Mouse (Mus musculus) lung, postnatal 0 days (tissue): ENCODE data around the gene Hspa1a. TPM values are rescaled to one million over a fixed set of nuclear protein-coding genes. Genes with fewer than 3 reads are reported as not detected.
A peak's percentile ranks its signal among the peaks of the same experiment; 100 is the strongest.
"Not testable (repeated sequence)": the region's sequence is repeated elsewhere in the genome, so short reads cannot be mapped to it uniquely, and the experiment has no call there.

Source experiments
- ATAC-seq: fragments of 200-750 bp; cut with Nextera tagmentation; 2 replicates; pipeline ENCODE4 v1.8.0; 2017; ENCODE audit warnings: moderate library complexity
- DNase-seq: peaks from one replicate; pipeline ENCODE4 v3.0.0-alpha.2; 2016; ENCODE audit warnings: low spot score
- H3K27ac ChIP-seq: fragments of 300-500 bp; sonication (generic); 2 replicates; pipeline ENCODE4 v1.5.1; 2014; ENCODE audit warnings: antibody characterized with exemption, mild to moderate bottlenecking, low read length, mixed read lengths
- H3K27me3 ChIP-seq: fragments of 300-500 bp; sonication (generic); replicated peaks from 2 replicates; pipeline ENCODE4 v1.6.1; 2014; ENCODE audit warnings: low read length, mixed read lengths; ENCODE audit not compliant: insufficient read depth
- H3K36me3 ChIP-seq: fragments of 300-500 bp; sonication (generic); 2 replicates; pipeline ENCODE4 v1.6.1; 2014; ENCODE audit warnings: low read length, mixed read lengths; ENCODE audit not compliant: insufficient read depth
- H3K4me1 ChIP-seq: fragments of 300-500 bp; sonication (generic); 2 replicates; pipeline ENCODE4 v1.6.1; 2014; ENCODE audit warnings: antibody characterized with exemption, low read depth, low read length, mixed read lengths; ENCODE audit not compliant: insufficient read depth
- H3K4me2 ChIP-seq: fragments of 300-500 bp; sonication (generic); replicated peaks from 2 replicates; pipeline ENCODE4 v1.6.1; 2014; ENCODE audit warnings: low read depth, mild to moderate bottlenecking, low read length, moderate library complexity, mixed read lengths
- H3K4me3 ChIP-seq: fragments of 300-500 bp; sonication (generic); 2 replicates; pipeline ENCODE4 v1.5.1; 2014; ENCODE audit warnings: low read depth, low read length
- H3K9ac ChIP-seq: fragments of 300-500 bp; sonication (generic); replicated peaks from 2 replicates; pipeline ENCODE4 v1.6.1; 2014; ENCODE audit warnings: low read depth, mild to moderate bottlenecking
- H3K9me3 ChIP-seq: fragments of 300-500 bp; sonication (generic); 2 replicates; pipeline ENCODE4 v1.6.1; 2016; ENCODE audit warnings: low read length, mixed read lengths
- CTCF ChIP-seq: IDR thresholded peaks from 2 replicates; pipeline ENCODE4 v1.5.1; 2016; ENCODE audit warnings: antibody characterized with exemption, mild to moderate bottlenecking
- EP300 ChIP-seq: IDR thresholded peaks from 2 replicates; pipeline ENCODE4 v1.6.1; 2016; ENCODE audit warnings: antibody characterized with exemption, mild to moderate bottlenecking, control low read depth
- WGBS: fragments of 180-500 bp; shearing (Covaris S2); extraction: QIAGEN DNeasy Blood & Tissue Kit; methylation state at CpG from one replicate; pipeline ENCODE4 v1.1.7; 2014; 5-methylcytosine and 5-hydroxymethylcytosine counted together
- polyA plus RNA-seq: library from polyadenylated mRNA; unstranded; fragments of >200 nt; fragmentation: Nextera tagmentation; extraction: Ambion mirVana; gene quantifications from 2 replicates; pipeline ENCODE4 v1.2.1, GENCODE M21; 2015

The Hspa1a gene
- polyA plus RNA-seq, 1 experiment from 2014 or later, result 8.2 TPM

DNA sequence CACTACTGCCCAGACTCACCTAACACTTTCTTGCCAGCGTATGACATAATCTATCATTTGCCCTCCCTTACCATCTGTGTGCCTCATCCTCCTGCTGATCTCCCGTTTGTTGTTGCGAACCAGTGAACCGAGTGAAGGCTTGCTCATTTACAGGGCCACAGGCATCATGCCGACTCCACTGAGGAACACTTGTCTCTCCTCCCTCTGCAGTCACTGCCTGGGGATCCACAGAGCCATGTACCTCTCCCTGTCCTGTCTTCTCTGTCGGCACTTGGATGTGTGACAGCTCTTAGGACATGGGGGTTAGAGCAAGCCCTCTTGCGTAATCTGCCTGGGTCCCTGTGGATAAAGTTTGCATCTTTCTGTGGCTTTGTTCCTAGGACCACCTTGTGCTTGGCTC lies 37.6 kb upstream of the Hspa1a start:
- no peaks in the 10 kb centered on the region for H3K9me3 ChIP-seq
- no peaks in the 10 kb centered on the region for H3K27me3 ChIP-seq
- TF ChIP-seq CTCF, result no peak
- TF ChIP-seq EP300, result no peak
- H3K36me3 ChIP-seq, result peaks cover 28% of the 10 kb centered on the region
- 87% methylated on average over 7 of the region's 7 CpGs for WGBS
- no peak for ATAC-seq
- H3K4me1 ChIP-seq, result no peaks in the 10 kb centered on the region
- H3K9ac ChIP-seq, result no peak overlapping the region
- no peak overlapping the region for H3K27ac ChIP-seq
- H3K4me2 ChIP-seq, result no peak overlapping the region
- no peak for DNase-seq
- no peak overlapping the region for H3K4me3 ChIP-seq

DNA sequence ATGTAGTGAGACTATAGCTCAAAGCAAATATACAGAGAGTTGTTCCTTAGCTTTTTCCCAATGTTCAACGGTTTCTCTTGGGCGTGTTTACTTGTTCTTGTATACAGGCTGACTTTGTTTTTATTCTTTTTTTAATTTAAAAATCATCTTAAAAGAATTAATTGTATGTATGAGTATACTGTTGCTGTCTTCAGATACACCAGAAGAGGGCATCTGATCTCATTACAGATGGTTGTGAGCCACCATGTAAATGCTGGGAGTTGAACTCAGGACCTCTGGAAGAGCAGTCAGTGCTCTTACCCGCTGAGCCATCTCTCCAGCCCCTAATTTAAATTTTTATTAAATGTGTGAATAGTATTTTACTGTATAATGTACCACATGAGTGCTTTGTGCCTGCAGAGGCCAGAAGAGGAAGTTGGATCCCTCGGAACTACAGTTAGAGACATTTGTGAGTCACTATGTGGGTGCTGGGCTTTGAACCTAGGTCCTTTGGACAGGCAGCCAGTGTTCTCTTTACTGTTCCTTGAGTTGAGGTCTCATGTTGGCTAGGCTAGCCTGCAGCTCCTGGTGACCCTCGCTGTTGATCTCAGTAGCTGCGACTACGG lies 35.5 kb upstream of the Hspa1a start:
- no peak overlapping the region for H3K4me3 ChIP-seq
- peaks cover 14% of the 10 kb centered on the region for H3K36me3 ChIP-seq
- no peak overlapping the region for H3K4me2 ChIP-seq
- no peak overlapping the region for H3K27ac ChIP-seq
- H3K27me3 ChIP-seq, result no peaks in the 10 kb centered on the region
- H3K9ac ChIP-seq, result no peak overlapping the region
- no peaks in the 10 kb centered on the region for H3K9me3 ChIP-seq
- WGBS, result 89% methylated on average over 7 of the region's 7 CpGs
- TF ChIP-seq CTCF (peak; percentile 32; the same call in 1 of the 2 replicates), EP300 (no peak)
- ATAC-seq, result no peak
- peaks cover 6% of the 10 kb centered on the region for H3K4me1 ChIP-seq
- no peak for DNase-seq

DNA sequence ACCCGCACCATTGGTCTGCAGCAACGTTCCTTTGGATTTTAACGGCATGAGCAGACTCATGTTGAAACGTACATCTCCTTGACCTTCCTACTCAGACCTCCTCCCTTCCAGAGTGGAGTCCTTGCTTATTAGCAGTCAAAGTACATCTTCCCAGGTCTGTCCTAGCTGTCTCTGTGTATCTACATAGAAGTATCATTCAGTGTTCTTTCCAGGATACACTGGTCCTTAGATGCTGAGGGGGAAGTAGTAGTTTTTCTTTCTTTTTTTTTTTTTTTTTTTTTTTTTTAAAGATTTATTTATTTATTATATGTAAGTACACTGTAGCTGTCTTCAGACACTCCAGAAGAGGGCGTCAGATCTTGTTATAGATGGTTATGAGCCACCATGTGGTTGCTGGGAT lies 33.9 kb upstream of the Hspa1a start:
- not testable (repeated sequence) for H3K27ac ChIP-seq, H3K4me2 ChIP-seq, H3K9ac ChIP-seq, ATAC-seq, DNase-seq, H3K36me3 ChIP-seq, H3K27me3 ChIP-seq, H3K4me3 ChIP-seq, H3K9me3 ChIP-seq
- H3K4me1 ChIP-seq, result peaks cover 15% of the 10 kb centered on the region
- WGBS, result 89% methylated on average over 4 of the region's 5 CpGs

DNA sequence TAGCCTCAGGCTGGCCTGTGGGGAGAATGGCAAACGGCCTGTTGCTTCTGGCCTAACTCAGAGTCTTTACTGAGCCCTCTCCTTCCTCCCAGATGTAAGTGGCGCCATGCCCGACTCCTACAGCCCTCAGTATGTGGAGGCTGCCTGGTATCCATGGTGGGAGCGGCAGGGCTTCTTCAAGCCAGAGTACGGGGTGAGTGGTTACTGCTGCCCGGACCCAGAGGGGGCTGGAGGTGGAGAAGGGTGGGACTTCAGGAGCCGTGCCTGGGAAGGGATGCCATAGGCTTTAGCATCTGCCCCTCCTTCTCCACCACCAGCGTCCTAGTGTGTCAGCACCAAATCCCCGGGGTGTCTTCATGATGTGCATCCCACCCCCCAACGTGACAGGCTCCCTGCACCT lies 33.2 kb upstream of the Hspa1a start:
- H3K27ac ChIP-seq, result no peak overlapping the region
- peaks cover 15% of the 10 kb centered on the region for H3K4me1 ChIP-seq
- DNase-seq, result no peak
- H3K9me3 ChIP-seq, result no peaks in the 10 kb centered on the region
- no peak for ATAC-seq
- no peaks in the 10 kb centered on the region for H3K36me3 ChIP-seq
- no peaks in the 10 kb centered on the region for H3K27me3 ChIP-seq
- WGBS, result 89% methylated on average over 10 of the region's 10 CpGs
- no peak for TF ChIP-seq EP300
- no peak for TF ChIP-seq CTCF
- no peak overlapping the region for H3K9ac ChIP-seq
- no peak overlapping the region for H3K4me3 ChIP-seq
- H3K4me2 ChIP-seq, result no peak overlapping the region

DNA sequence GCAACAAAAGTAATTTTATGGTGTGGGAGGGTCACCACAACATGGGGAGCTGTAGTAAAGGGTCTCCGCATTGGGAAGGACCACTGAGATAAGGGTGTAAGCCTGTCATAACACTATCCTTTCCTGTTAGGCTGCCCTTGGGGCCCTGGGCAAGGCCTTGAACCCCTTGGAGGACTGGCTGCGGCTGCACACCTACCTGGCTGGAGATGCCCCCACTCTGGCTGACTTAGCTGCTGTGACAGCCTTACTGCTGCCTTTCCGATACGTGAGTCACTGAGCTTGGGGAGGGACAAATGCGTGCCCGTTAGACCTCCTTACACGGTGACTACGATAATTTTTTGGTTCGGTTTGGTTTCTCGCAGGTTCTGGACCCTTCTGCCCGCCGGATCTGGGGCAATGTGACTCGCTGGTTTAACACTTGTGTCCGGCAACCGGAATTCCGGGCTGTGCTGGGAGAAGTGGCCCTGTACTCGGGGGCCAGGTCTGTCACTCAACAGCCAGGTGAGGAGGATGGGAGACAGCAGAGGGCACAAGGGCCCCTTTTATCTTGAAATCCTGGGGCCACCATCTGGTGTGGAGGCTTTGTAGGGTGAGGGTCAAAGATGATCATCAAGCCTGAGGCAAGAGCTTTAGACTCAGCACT lies 32.2 kb upstream of the Hspa1a start:
- Histone ChIP-seq H3K36me3 (no peaks in the 10 kb centered on the region), H3K4me1 (peaks cover 21% of the 10 kb centered on the region)

DNA sequence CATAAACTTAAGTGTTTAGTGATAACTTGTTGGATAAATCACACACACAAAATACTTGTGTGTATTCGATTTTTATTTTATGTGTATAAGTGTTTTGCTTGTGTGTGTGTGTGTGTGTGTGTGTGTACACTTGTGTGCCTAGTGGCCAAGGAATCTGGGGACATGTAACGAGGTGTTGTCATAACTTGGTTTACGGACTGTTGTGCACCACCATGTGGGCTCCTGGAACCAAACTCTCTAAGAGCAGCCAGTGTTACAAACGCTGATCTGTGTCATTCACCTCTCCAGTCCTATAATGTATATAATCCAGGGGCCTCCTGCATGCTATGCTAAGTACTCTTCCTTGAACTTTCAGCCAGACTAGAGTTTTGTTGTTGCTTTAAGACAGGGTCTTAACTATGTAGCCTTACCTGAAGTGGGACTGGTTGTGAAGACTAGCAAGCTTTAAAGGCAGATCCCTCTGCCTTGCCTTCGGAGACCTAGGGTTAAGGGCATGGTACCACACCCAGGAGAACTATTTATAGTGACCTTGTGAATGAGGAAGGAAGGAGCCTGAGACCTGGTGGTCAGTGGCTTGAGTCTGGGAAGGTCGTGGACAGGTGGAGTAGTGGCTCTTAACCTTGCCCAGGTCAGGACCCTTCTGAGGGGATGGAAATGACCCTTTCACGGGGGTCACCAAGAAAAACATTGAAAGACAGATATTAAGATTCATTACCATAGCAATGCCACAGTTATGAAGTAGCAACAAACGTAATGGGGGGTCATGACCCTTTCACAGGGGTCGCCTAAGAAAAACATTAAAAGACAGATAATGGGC lies 31.3 kb upstream of the Hspa1a start:
- no peaks in the 10 kb centered on the region for H3K36me3 ChIP-seq
- 47% methylated on average over 9 of the region's 9 CpGs for WGBS
- TF ChIP-seq CTCF, result no peak
- TF ChIP-seq EP300, result no peak
- peak overlapping the region; percentile 99; the same call in 1 of the 2 replicates for H3K4me2 ChIP-seq
- H3K9ac ChIP-seq, result 0 out of 2 replicates have a peak overlapping the region, but pooled peaks have one; percentile 16
- ATAC-seq (no peak), DNase-seq (no peak)
- H3K4me1 ChIP-seq, result peaks cover 21% of the 10 kb centered on the region
- no peaks in the 10 kb centered on the region for H3K9me3 ChIP-seq
- no peak overlapping the region for H3K27ac ChIP-seq
- no peaks in the 10 kb centered on the region for H3K27me3 ChIP-seq
- H3K4me3 ChIP-seq, result no peak overlapping the region

More for the DNA sequence above, 32.2 kb upstream of the Hspa1a start:
- H3K9me3 ChIP-seq, result no peaks in the 10 kb centered on the region
- no peak overlapping the region for H3K9ac ChIP-seq
- DNase-seq (no peak), ATAC-seq (no peak)
- no peak overlapping the region for H3K4me2 ChIP-seq
- no peak overlapping the region for H3K4me3 ChIP-seq
- no peaks in the 10 kb centered on the region for H3K27me3 ChIP-seq
- 90% methylated on average over 17 of the region's 17 CpGs for WGBS
- TF ChIP-seq EP300 (no peak), CTCF (no peak)
- H3K27ac ChIP-seq, result no peak overlapping the region
